Mouse (Mus musculus) midbrain, embryonic 16.5 days (tissue): Measurements from ENCODE around the gene Grb2. TPM values are rescaled to one million over a fixed set of nuclear protein-coding genes. Genes with fewer than 3 reads are reported as not detected.

Experiments used
- ATAC-seq: fragments of 200-750 bp; cut with Nextera tagmentation; 2 replicates; pipeline ENCODE4 v1.8.0; 2017; ENCODE audit warnings: moderate TSS enrichment
- H3K27ac ChIP-seq: fragments of 300-500 bp; sonication (generic); 2 replicates; pipeline ENCODE4 v1.5.1; 2014; ENCODE audit warnings: mild to moderate bottlenecking, low read length, mixed read lengths
- H3K27me3 ChIP-seq: fragments of 300-500 bp; sonication (generic); 2 replicates; pipeline ENCODE4 v1.6.1; 2014; ENCODE audit warnings: low read depth, low read length, mixed read lengths; ENCODE audit not compliant: control insufficient read depth, insufficient read depth
- H3K36me3 ChIP-seq: fragments of 300-500 bp; sonication (generic); 2 replicates; pipeline ENCODE4 v1.6.1; 2014; ENCODE audit warnings: mild to moderate bottlenecking, low read length, moderate library complexity, mixed read lengths; ENCODE audit not compliant: control insufficient read depth, insufficient read depth
- H3K4me1 ChIP-seq: fragments of 300-500 bp; sonication (generic); 2 replicates; pipeline ENCODE4 v1.6.1; 2014; ENCODE audit warnings: mild to moderate bottlenecking, low read length, mixed read lengths; ENCODE audit not compliant: control insufficient read depth, insufficient read depth
- H3K4me2 ChIP-seq: fragments of 300-500 bp; sonication (generic); 2 replicates; pipeline ENCODE4 v1.6.1; 2014; ENCODE audit warnings: mild to moderate bottlenecking, low read length, mixed read lengths
- H3K4me3 ChIP-seq: fragments of 300-500 bp; sonication (generic); 2 replicates; pipeline ENCODE4 v1.5.1; 2014; ENCODE audit warnings: low read depth, mild to moderate bottlenecking, low read length, moderate library complexity, mixed read lengths
- H3K9ac ChIP-seq: fragments of 300-500 bp; sonication (generic); 2 replicates; pipeline ENCODE4 v1.6.1; 2014; ENCODE audit warnings: low read depth, low read length, mixed read lengths
- H3K9me3 ChIP-seq: fragments of 300-500 bp; sonication (generic); replicated peaks from 2 replicates; pipeline ENCODE4 v1.6.1; 2014; ENCODE audit warnings: mild to moderate bottlenecking, low read length, mixed read lengths; ENCODE audit not compliant: control insufficient read depth, poor library complexity, severe bottlenecking
- WGBS: fragments of 180-500 bp; shearing (Covaris S2); extraction: QIAGEN DNeasy Blood & Tissue Kit; methylation state at CpG from one replicate; pipeline ENCODE4 v1.1.7; 2014; 5-methylcytosine and 5-hydroxymethylcytosine counted together
- polyA plus RNA-seq: library from polyadenylated mRNA; unstranded; fragments of >200 nt; fragmentation: Nextera tagmentation; extraction: Ambion mirVana; gene quantifications from 2 replicates; pipeline ENCODE4 v1.2.1, GENCODE M21; 2015

Gene Grb2
- polyA plus RNA-seq, 1 experiment from 2014 or later: 196 TPM

DNA sequence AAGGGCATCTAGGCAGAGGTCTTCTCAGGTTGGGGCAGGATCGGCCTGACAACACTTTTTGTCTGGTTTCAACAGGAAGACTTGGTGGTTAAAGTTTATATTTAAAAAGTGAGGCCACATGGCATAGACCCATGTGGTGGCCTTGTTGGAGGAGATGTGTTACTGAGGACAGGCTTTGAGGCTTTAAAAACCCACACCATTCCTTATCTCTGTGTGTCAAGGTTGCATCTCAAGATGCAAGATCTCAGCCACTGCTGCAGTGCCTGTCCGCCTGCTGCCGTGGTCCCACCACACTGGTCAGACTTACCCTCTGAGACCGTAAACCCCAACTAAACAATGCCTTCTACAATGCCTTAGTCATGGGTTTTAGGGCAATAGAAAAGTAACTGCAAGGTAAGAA lies 110.1 kb downstream of the Grb2 start:
- H3K36me3 ChIP-seq: peaks cover 19% of the 10 kb centered on the region
- H3K4me2 ChIP-seq: no peak overlapping the region
- WGBS: 89% methylated on average over 4 of the region's 4 CpGs
- H3K4me3 ChIP-seq: no peak overlapping the region
- no peak for ATAC-seq
- H3K4me1 ChIP-seq: peaks cover 16% of the 10 kb centered on the region
- H3K9ac ChIP-seq: no peak overlapping the region
- no peak overlapping the region for H3K27ac ChIP-seq
- no peaks in the 10 kb centered on the region for H3K9me3 ChIP-seq
- no peaks in the 10 kb centered on the region for H3K27me3 ChIP-seq

DNA sequence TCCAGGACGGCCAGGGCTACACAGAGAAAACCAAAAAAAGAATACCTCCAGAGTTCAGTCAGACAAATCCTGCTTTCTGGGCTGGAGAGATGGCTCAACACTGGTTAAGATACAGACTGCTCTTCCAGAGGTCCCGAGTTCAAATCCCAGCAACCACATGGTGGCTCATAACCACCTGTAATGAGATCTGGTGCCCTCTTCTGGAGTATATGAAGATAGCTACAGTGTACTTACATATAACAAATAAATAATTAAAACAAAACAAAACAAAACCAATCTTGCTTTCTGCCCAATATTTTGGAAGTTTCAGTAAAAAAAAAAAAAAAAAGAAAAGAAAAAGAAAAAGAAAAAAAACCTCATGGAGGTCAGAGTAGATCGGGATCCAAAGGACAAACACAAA lies 113.2 kb downstream of the Grb2 start:
- peaks cover 37% of the 10 kb centered on the region for H3K36me3 ChIP-seq
- 97% methylated on average over 3 of the region's 3 CpGs for WGBS

More for the DNA sequence above, 113.2 kb downstream of the Grb2 start:
- no peak overlapping the region for H3K27ac ChIP-seq
- H3K9me3 ChIP-seq: no peaks in the 10 kb centered on the region
- no peaks in the 10 kb centered on the region for H3K27me3 ChIP-seq
- no peaks in the 10 kb centered on the region for H3K4me1 ChIP-seq
- H3K9ac ChIP-seq: no peak overlapping the region
- H3K4me2 ChIP-seq: no peak overlapping the region
- H3K4me3 ChIP-seq: no peak overlapping the region
- ATAC-seq: no peak

Other genes starting within 250 kb of the Grb2 start
- gene Slc16a5, start 246.1 kb downstream of the Grb2 start, polyA plus RNA-seq: 0.19 TPM in 1 of 2 replicates, not detected in the other
- 19.6 and 23.1 TPM in 2 replicates for gene Armc7, start 232.9 kb downstream of the Grb2 start, polyA plus RNA-seq
- gene Nt5c, start 216.7 kb downstream of the Grb2 start, polyA plus RNA-seq: 100 and 104 TPM in 2 replicates
- 1,597 and 1,674 TPM in 2 replicates for gene Jpt1, start 194.2 kb downstream of the Grb2 start, polyA plus RNA-seq
- 1,000 and 1,072 TPM in 2 replicates for gene Sumo2, start 172.3 kb downstream of the Grb2 start, polyA plus RNA-seq
- gene Nup85, start 144.2 kb downstream of the Grb2 start, polyA plus RNA-seq: 103 and 106 TPM in 2 replicates
- gene Mrps7, start 104.7 kb downstream of the Grb2 start, polyA plus RNA-seq: 75.6 and 77.0 TPM in 2 replicates
- 34.7 and 37.5 TPM in 2 replicates for gene Gga3, start 104.5 kb downstream of the Grb2 start, polyA plus RNA-seq
- 12.5 and 12.7 TPM in 2 replicates for gene Mif4gd, start 95.6 kb downstream of the Grb2 start, polyA plus RNA-seq
- 42.5 and 50.8 TPM in 2 replicates for gene Slc25a19, start 80.3 kb downstream of the Grb2 start, polyA plus RNA-seq
- 25.1 and 25.6 TPM in 2 replicates for gene Tmem94, start 56.8 kb upstream of the Grb2 start, polyA plus RNA-seq
- 7.6 and 8.9 TPM in 2 replicates for gene Caskin2, start 105.0 kb upstream of the Grb2 start, polyA plus RNA-seq
- gene Tsen54, start 106.1 kb upstream of the Grb2 start, polyA plus RNA-seq: 23.7 and 24.2 TPM in 2 replicates
- 0.82 and 1.0 TPM in 2 replicates for gene Llgl2, start 115.5 kb upstream of the Grb2 start, polyA plus RNA-seq
- 0.09 TPM in 1 of 2 replicates, not detected in the other for gene Myo15b, start 149.8 kb upstream of the Grb2 start, polyA plus RNA-seq
- 1.4 and 1.5 TPM in 2 replicates for gene Smim5, start 191.4 kb upstream of the Grb2 start, polyA plus RNA-seq
- 0.44 and 0.87 TPM in 2 replicates for gene Smim6, start 203.4 kb upstream of the Grb2 start, polyA plus RNA-seq
- 49.0 and 51.5 TPM in 2 replicates for gene Sap30bp, start 224.7 kb upstream of the Grb2 start, polyA plus RNA-seq
- gene Recql5, start 224.9 kb upstream of the Grb2 start, polyA plus RNA-seq: 24.3 and 25.2 TPM in 2 replicates